Mouse (Mus musculus) duodenum, adult 2 months (tissue): ENCODE results near the gene Zfp263. TPM values are rescaled to one million over a fixed set of nuclear protein-coding genes. Genes with fewer than 3 reads are reported as not detected.

Experiments used
- polyA plus RNA-seq: library from polyadenylated mRNA; depleted of rRNA; stranded (reverse); fragments of >200 nt; gene quantifications from 2 replicates; pipeline ENCODE4 v1.2.3, GENCODE M21; 2012; ENCODE audit warnings: low replicate concordance; rRNA removed

Zfp263 gene
- 3.8 and 5.0 TPM in 2 replicates for polyA plus RNA-seq

DNA sequence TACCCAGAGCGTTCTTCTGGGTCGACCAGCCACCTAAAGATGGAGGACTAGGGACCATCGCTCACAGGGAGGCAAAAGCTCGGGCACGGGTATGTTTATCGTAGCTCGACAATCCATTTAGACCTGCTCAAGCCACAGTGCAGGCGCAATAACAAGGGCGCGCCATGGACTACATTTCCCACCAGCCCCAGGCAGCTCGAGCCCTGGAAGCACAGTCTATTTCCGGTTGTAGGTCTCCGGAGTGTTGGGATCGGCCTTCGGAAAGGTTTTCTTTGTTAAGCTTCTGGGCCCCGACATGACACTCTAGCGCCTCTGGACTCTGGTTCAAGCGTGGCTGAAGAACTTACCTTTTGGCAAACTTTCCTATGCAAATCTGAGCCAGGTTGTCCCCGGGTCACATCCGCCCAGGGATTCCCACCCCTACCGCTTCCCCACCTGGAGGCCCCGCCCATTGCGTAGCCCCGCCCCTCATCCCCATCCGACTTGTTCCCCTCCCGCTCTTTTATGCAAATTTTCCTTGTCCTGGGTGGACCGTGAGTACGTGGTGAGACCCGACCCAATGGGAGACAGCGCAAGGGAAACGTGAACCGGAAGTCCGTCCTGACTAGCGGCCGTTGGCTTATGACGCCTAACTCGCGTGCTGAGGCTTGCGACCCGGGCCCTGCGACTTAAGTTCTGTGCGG is at the start of gene Zfp263:
Gene Zfp263, plus strand, starts transcription at position 591 of the 683 bp plus-strand sequence.

DNA sequence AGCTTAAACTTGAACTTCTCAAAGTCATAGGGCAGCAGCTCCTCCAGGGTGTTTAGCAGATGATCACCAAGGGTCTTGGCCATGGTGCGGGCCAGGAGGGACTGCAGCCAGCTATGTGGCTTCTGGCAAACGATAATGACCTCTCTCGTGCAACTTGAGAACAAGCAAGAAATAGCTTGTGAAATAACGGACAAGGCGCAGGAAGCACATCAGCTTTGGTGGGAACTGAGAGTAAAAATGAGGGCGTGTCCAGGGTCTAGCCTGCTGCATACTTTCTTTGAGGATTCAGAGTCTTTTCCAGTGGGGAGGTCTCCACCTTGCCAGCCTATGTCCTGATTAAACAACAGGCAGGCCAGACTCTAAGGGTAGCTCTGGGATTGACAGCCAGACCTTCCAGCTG is 25.9 kb upstream of the Zfp263 start, which contains the start of gene Mefv:
Gene Mefv, minus strand, starts transcription at position 118 of the 400 bp plus-strand sequence.

Other genes starting within 250 kb of the Zfp263 start
- not detected in 2 replicates for gene Olfr161, start 153.1 kb upstream of the Zfp263 start, polyA plus RNA-seq
- 0.05 and 0.25 TPM in 2 replicates for gene Mefv, start 26.0 kb upstream of the Zfp263 start, polyA plus RNA-seq
- not detected in 2 replicates for gene Olfr15, start 86.8 kb downstream of the Zfp263 start, polyA plus RNA-seq
- gene Zfp174, start 103.2 kb downstream of the Zfp263 start, polyA plus RNA-seq: 0.18 and 0.47 TPM in 2 replicates
- gene Naa60, start 128.3 kb downstream of the Zfp263 start, polyA plus RNA-seq: 63.9 and 68.5 TPM in 2 replicates
- gene Zfp597, start 140.5 kb downstream of the Zfp263 start, polyA plus RNA-seq: 0.78 and 0.83 TPM in 2 replicates
- not detected in 2 replicates for gene Gm20695, start 140.6 kb downstream of the Zfp263 start, polyA plus RNA-seq
- gene 1700037C18Rik, start 164.6 kb downstream of the Zfp263 start, polyA plus RNA-seq: 9.4 and 13.7 TPM in 2 replicates
- gene Cluap1, start 164.7 kb downstream of the Zfp263 start, polyA plus RNA-seq: 2.4 and 3.1 TPM in 2 replicates
- 3.6 and 3.9 TPM in 2 replicates for gene Nlrc3, start 232.5 kb downstream of the Zfp263 start, polyA plus RNA-seq